Mouse (Mus musculus): ENCODE data around the gene Trim34b.

DNA sequence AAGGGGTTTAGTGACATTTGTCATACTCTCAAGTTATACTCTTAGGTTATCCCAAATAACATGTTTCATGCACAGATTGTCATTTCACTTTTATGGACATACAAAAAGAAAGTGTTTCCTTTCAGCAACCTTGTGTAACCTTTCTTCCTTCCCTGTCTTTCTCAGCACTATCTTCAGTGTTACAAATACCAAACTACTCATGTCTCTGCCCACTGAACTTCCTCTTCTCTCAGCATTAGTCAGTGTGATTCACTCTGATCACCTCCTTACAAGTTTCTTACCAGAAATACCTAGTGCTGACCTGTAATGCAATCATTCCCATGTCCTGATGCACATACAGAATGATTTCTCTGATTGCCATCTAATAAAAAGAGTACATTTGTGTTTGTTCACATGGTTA lies 37.1 kb downstream of the Trim34b start:
- TF ChIP-seq TAL1 (IDR thresholded peaks at IDR 0.05; ENCODE audit: low read length) (no peak), GATA1 (IDR thresholded peaks at IDR 0.05; ENCODE audit: low read length) (no peak)
